Mouse (Mus musculus) common myeloid progenitor, adult 5-6 weeks (primary cell): ENCODE data around the gene Bpi. TPM values are rescaled to one million over a fixed set of nuclear protein-coding genes. Genes with fewer than 3 reads are reported as not detected.

Experiments used
- ATAC-seq: replicated peaks from 2 replicates; pipeline ENCODE4 v1.8.0; 2016; ENCODE audit warnings: low read depth, mild to moderate bottlenecking, moderate TSS enrichment, inconsistent platforms; ENCODE audit not compliant: poor library complexity, severe bottlenecking
- total RNA-seq: library from RNA; stranded (forward); fragments of 200-1000, 187-1606 nt; gene quantifications from 2 replicates; pipeline ENCODE4 v1.2.3, GENCODE M21; 2017

Bpi gene
- total RNA-seq, 1 experiment from 2014 or later = not detected

GRCm38 (mm10) chr2:158241126-158241738 is 16.7 kb upstream of the Bpi start:
- no peak for ATAC-seq

- no peak for ATAC-seq
Observed at GRCm38 (mm10) chr2:158242170-158242896, 15.6 kb upstream of the Bpi start.

GRCm38 (mm10) chr2:158243129-158243870 is 14.6 kb upstream of the Bpi start:
- ATAC-seq = no peak

- no peak for ATAC-seq
Observed at GRCm38 (mm10) chr2:158245072-158245817, 12.6 kb upstream of the Bpi start.

- no peak for ATAC-seq
Observed at GRCm38 (mm10) chr2:158247852-158248251, 10.0 kb upstream of the Bpi start.

GRCm38 (mm10) chr2:158248318-158248717 is 9.6 kb upstream of the Bpi start:
- ATAC-seq = 0 out of 2 replicates have a peak, but pooled peaks have one; percentile 9

GRCm38 (mm10) chr2:158250558-158250957 is 7.3 kb upstream of the Bpi start:
- ATAC-seq = no peak

DNA sequence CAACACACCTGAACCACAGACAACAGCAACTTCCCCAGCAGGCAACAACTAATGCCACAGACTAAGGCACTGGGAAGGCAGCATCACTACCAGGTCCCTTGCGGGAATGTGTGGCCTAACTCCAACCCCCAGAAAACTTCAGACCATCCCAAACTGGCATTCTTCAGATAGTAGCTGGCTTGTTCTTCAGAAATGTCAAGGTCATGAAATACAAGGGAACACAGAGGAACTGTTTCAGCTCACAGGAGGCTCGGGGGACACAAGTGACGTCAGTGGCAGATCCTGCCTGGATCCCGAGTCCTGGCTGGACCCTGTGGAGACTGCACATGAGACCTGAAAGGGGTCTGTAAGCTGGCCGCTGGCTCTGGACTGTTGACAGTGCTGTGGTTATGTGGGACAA is 4.1 kb upstream of the Bpi start:
- ATAC-seq = no peak

GRCm38 (mm10) chr2:158256894-158257293 is 1.0 kb upstream of the Bpi start:
- no peak for ATAC-seq

- ATAC-seq = peak; percentile 74
Observed at GRCm38 (mm10) chr2:158258781-158259180, 887 bp downstream of the Bpi start.

- no peak for ATAC-seq
Observed at GRCm38 (mm10) chr2:158259498-158259897, 1.6 kb downstream of the Bpi start.

DNA sequence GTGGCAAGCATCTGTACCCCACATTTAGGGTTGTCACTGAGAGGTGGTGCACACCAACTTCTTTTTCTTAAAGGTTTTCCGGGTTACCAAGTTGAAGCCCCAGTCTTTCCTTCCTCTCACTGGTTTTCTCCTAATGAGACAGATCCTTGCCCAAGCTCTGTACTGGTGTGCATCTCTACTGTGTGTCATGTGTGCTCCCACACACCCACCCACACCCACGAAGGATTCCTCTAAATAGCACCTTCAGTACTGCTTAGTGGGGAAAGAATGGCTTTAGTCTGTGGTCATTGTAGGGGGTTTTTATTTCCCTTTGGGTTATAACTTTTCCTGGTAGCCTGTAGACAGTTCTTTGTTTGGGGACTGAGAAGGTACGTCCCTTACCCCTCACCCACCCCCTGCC is 7.0 kb downstream of the Bpi start:
- ATAC-seq = no peak

DNA sequence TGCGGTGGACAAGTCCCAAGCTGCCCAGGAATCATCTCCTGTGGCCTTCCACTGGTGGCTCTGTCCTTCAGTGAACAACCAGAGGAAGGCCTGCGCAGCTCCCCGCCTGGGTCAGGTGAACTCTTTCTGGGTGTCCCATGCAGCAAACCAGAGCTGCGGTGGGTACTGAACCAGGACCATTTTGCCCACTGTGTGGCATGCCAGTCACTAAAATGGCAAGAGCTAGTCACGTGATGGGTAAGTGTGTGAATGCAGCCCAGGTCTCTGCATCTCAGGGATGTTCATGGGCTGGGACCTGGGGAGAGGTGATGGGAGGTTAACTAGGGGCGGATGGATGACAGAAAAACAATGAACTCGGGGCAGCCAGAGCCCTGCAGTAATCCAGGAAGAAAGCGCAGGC is 12.1 kb downstream of the Bpi start:
- no peak for ATAC-seq

- ATAC-seq = peak; percentile 42; the same call in 1 of the 2 replicates
Observed at GRCm38 (mm10) chr2:158273646-158274045, 15.8 kb downstream of the Bpi start.

GRCm38 (mm10) chr2:158275349-158275748 is 17.5 kb downstream of the Bpi start:
- no peak for ATAC-seq

- no peak for ATAC-seq
Observed at GRCm38 (mm10) chr2:158275811-158276210, 17.9 kb downstream of the Bpi start.

- no peak for ATAC-seq
Observed at GRCm38 (mm10) chr2:158276451-158276850, 18.6 kb downstream of the Bpi start.

- ATAC-seq = no peak
Observed at GRCm38 (mm10) chr2:158276878-158277277, 19.0 kb downstream of the Bpi start.

DNA sequence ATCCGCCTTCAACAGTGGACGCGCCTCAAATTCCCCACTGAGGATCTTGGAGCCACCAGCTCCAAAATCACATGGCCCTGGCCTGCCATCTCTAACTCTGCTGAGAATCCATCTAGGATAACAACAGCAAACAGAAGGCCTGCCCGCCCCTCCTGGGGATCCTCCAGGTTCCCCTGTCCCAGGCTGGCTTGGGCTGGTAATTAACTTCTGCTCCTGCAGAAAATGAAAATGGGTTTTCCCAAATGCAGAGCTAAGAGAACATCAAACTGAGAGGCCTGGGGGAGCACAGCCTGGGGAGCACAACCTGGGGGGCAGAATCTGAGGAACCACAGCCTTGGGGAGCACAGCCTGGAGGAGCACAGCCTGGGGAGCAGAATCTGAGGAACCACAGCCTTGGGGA is 21.8 kb downstream of the Bpi start:
- ATAC-seq = no peak

- no peak for ATAC-seq
Observed at GRCm38 (mm10) chr2:158281497-158282205, 23.8 kb downstream of the Bpi start.
